Mouse (Mus musculus): Measurements from ENCODE around the gene Srebf1. TPM values are rescaled to one million over a fixed set of nuclear protein-coding genes. Genes with fewer than 3 reads are reported as not detected.
A peak's percentile ranks its signal among the peaks of the same experiment; 100 is the strongest.

The Srebf1 gene
- total RNA-seq, 2 experiments from 2014 or later: 160 to 181 TPM

DNA sequence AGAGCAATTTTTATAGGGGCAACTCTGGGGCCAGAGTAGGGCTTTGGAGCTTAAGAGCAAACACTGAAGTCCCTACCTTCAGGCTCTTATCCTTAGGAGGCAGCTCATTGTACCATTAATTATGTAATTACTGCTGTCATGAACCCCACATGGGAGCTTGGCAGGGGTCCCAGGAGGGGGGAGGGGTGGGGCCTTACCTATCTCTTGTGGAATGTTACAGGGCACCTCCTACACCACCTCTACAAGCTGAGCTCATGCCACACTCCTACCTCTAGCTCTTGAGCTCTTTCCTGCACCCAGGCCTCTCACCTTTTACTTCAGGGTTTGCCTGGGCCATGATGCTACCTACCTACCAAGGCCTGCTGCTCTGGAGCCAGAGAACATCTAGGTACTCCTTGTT, 43.9 kb downstream of the Srebf1 start:
- DNase-seq: no peak

- no peak for DNase-seq
Measured at GRCm38 (mm10) chr11:60178005-60178404, 44.4 kb downstream of the Srebf1 start.

DNA sequence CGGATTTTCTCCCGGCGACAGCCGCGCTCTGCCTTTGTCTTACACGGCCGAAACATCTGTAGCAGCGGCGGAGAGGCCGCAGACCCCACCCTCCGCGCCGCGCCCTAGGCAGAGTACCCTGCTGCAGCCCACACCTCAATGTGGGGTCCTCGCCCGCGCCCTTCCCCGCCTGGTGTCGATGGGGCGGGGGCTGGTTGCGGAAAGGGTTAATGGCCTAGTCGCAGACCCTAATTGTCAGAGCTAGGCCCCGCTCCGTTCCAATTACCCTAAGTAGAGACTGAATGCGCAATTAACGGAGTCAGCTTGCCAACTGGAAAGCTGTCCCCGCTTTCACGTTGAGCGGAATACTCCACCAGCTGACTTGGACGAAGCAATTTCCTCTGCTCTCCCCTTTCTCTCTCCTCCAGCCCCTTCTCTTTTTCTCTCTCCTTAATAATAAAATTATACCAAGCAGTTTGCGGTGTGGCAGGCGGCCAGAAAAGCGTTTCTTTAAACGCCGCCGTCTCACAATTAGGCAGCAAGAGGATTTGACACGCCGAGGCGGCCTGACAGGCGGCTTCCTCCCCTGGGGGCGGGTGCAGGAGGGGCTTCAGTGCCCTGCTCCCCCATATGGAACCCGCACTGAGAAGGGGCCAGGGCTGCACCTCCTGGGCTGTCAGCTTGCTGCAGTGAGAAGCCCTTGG, 45.3 kb downstream of the Srebf1 start:
- no peak for DNase-seq

DNA sequence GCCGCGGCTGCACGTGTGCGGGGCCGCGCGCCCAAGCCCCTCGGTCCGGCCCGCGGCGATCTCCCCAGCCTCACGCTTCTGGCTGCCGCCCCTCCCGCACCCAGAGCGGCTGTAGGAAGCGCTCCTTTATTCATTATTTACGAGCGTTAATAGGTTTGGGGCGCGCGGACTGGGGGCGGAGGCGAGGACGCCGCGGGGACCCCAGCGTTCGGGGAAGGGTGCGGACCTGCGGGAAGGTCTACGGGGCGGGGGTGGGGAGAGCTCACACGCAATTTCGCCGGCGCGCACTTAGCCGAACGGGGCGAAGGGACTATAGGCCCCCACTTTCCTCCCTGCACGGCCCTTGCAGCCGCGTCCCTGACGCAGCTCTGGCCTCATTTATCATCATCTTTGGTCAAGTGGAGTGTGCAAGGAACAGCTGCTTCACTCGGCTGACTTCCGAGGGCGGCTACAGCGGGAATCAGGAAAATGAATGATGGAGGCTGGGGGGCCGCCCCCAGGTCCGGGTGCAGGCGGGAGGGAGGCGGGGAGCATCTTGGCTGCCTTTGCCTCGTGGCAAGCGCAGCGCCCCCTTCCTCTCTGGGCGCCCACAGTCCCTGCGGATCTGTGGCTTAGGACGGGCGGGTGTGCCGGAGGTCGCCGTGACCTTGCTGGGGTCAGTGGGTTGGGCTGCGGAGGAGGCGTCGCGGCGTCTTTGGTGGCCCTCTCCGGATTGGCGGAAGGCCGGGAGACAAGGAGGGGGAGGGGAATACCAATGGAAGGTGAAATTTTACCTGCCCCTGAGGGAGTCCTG, 46.0 kb downstream of the Srebf1 start:
- peak; percentile 77 to 82 for DNase-seq

- peak; percentile 72 to 76 for DNase-seq
Measured at GRCm38 (mm10) chr11:60175371-60176181, 46.8 kb downstream of the Srebf1 start.

GRCm38 (mm10) chr11:60173606-60174184, 48.7 kb downstream of the Srebf1 start:
- no peak for DNase-seq

DNA sequence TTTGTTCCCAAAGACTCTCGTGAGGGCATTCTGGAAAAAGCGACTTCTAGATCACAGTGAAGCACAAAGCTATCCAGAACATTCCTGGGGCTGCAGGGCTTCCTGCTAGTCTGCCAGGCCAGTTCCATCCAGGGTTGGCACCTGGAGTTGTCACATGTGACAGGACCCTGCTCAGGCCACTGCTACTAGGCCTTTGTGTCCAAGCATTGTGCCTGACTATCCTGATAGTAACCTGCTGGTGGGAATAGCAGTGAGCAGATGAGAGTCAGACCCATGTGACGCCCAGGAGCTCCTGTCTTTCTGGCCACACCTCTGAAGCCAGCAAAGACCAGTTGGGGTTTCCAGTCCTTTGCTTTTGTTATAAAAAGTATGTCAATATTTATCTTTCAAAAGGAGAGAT, 50.3 kb downstream of the Srebf1 start:
- no peak for DNase-seq

- DNase-seq: peak; percentile 55 to 73
Measured at GRCm38 (mm10) chr11:60168780-60169179, 53.6 kb downstream of the Srebf1 start.

- DNase-seq: peak; percentile 71 to 74
Measured at GRCm38 (mm10) chr11:60165076-60165475, 57.3 kb downstream of the Srebf1 start.

GRCm38 (mm10) chr11:60164450-60164849, 57.9 kb downstream of the Srebf1 start:
- no peak for DNase-seq

DNA sequence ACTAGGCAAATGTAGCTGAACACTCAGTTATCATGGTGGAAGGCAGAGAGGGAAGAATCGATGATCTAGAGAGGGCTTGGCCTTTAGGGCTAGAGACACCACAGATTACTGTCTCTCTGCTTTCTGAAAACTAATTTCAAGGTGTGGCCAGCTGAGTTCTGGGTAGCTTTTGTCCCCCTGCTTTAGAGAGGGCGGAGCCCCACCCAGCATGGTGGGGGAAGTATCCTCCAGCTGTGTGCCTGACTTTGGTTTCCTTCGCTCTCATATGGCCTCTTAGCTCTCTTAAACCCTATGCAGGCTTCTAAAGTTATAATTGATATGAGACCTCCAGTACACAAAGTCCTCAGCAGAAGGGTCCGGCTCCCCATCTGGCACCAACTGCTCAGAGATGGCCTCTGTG, 59.0 kb downstream of the Srebf1 start:
- DNase-seq: no peak

GRCm38 (mm10) chr11:60162547-60162946, 59.8 kb downstream of the Srebf1 start:
- DNase-seq: peak in 1 of 2 experiments; percentile 55

DNA sequence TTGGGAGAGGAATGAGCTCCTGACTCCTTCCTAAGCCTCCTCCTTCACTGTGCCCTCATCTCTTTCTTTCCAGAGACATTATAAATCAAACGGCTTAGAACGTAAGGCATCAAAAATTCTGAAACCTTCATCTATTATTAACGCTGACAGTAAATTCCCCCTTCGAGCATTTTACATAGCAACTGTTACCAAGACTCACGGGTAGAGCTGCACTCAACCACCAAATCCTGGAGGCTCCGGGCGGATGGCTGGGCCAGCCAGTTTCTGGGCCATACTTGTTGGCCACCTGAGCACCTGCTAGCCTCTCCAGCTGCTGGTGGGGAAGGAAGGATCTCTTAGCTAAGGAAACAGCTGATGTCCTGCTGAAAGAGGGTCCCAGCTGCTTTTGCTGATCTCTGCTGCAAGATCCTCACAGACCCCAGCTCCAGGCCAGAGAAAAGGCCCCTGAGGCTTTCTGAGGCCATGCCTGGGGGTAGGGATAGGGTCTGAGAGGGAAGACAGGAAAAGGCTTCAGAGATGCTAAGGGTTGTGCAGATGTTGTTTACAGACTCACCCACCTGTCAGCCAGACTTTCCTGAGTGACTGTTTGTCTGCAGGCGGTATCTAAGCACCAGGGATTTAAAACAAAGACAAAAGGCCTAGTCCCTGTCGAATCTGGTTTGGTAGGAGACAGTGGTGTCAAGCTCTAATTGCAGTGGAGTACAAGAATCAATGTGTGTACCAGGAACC, 61.1 kb downstream of the Srebf1 start:
- DNase-seq: no peak

DNA sequence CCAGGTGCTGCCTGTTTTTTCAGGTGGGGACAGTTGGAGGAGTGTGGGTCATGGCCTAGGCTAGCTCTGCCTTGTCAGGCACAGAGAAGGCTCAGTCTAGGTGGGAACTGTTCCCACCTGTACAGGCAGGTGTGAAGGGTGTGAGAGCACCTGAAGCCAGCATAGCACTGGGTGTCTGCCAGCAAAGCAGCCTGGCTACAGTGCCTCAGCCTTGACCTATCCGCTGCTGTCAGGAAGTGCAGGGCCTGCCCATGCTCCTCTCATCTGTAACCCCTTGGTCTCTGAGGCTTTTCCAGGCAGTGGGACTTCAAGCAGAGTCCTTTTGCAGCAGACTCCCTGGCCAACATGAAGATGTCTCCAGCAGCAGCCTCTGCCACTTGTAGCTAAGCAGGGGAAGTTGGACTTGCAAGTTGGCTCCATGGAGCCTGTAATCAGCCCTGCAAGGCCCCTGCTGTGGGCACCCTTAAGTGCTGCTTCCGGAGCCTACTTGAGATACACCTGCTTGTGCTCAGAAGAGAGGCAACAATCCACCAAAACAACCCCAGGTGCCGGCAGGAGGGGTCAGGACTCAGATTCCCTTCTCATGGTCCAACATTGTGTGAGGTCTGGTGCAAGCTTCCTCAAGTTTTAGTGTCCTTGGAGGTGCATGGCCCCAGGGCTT, 61.8 kb downstream of the Srebf1 start:
- DNase-seq: peak in 1 of 2 experiments; percentile 35

DNA sequence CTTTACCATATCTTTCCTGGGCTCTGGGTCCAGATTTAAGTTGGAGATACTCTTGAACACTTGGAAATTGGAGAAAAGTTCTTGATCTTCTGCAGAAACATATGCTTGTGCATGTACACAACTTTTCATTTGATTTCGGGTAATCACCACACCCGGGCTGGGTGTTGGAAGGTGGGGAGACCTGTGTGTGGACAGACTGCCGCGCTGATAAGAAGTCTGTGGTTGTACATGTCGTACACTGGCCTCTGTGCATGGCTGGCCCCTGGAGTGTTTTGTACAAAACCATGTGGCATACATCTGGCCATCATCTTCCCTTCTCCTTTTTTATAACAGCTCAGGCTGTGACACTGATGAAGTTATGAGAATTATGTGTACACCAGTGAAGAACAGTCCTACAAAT, 62.4 kb downstream of the Srebf1 start:
- DNase-seq: no peak

DNA sequence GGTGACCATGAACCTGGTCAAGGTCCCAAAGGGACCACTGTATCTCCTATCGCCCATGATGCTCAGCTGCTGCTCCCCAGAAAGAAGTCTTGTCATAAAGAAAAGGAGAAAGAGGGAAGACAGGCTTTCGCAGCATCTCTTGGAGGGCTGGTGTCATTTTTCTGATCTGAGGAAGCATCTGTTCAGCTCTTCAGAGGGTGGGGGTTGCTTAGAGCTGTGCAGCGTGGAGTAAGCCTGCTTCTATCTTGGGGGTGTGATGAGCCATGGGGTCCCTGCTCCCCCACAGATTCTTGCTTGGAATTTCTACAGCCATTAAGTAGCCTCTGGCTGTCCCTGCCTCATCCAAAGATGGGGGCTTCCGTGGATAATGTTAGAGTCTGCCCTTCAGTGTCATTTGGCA, 64.1 kb downstream of the Srebf1 start:
- DNase-seq: no peak

GRCm38 (mm10) chr11:60155690-60156089, 66.7 kb downstream of the Srebf1 start:
- no peak for DNase-seq

GRCm38 (mm10) chr11:60153936-60154335, 68.4 kb downstream of the Srebf1 start:
- no peak for DNase-seq

DNA sequence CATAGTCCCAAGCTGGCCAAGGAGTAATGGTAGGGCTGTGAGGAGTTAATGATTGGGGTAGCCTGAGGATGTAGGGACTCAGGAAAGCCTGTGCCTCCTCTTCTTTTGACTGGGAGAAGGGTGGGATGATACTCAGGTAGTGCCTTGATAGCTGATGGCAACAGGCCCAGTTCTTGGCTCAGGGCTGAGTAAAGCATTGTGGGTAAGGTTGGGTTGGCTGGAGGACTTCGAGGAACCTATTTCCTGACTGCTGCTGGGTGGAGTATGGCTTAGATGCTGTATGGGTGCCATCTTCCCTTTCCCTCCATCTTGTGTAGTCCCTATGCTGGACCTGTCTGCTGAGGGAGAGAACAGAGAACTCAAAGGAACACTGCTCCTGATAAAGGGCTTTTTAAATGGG, 70.0 kb downstream of the Srebf1 start:
- no peak for DNase-seq

- peak in 1 of 2 experiments; percentile 51 for DNase-seq
Measured at GRCm38 (mm10) chr11:60150677-60151076, 71.7 kb downstream of the Srebf1 start.

Data from adrenal gland, postnatal 36 days (tissue).